Mouse (Mus musculus): Measurements from ENCODE around the gene Slc1a1.

Gene Slc1a1

DNA sequence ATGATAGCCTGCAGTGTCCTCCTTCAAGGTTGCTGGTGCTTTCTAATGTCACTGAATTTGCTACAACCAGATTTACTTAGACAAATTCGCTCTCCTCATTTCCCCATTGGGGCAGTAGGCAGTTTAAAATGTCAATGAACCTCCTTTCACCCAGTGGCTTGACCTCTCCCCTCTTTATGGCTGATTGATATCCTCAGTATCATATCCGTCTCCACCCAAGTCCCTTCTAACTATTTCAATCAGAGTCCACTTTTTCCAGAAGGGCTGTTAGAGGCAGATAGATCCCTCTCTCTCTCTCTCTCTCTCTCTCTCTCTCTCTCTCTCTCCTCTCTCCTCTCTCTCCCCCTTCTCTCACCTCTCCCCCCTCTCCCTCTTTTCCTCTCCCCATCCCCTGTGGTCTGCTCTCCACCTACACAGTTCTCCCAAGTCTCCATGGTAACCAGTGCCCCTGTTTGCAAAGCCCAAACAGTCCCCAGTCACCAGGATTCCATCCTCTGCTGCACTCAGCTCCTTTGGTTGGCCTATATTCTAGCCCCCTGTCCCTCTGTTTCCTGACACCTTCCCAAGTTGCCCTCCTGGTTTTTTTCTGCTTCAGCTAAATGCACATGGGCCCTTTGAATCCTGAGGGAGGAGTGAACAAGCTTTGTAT is 80.9 kb downstream of the Slc1a1 start:
- DNase-seq (ENCODE audit: low spot score in 2 of 2) = no peak

DNA sequence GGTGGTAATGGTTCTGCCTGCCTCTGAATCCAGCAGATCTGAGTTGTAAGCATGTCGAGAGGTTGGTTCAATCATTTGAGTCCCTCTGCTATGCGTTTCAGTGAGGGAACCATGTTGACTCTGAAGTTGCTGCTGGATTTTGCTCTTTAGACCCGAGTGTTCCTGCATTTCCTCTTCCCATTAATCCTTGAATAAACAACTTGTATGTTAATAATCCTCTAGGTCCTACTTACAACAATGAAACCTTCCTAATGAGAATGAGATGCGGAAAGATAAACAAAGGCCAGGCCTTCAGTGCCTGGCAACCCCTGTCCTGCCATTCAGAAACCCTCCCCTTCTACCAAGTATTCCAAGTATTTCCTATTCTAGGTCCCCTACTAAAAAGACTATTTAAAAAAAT is 81.6 kb downstream of the Slc1a1 start:
- DNase-seq (ENCODE audit: low spot score in 2 of 2) = no peak

DNA sequence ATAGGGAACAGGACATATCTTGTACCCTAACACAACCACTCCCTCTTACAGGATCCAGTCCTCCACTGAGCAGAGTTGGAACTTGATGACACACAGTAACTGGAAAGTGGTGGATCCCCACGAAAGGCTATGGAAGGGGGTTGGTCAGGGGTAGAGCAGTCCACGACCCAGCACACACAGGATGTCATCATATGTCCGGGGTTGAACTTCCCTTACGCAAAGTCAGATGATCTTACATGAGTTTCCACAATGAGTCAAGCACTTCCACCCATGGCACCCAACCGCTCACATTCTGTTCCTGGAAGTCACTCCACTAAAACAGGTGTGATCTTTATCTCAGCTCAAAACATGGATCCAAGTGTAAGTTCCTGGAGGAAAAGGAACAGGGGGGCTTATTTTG is 83.0 kb downstream of the Slc1a1 start:
- DNase-seq (ENCODE audit: low spot score in 2 of 2) = no peak

DNA sequence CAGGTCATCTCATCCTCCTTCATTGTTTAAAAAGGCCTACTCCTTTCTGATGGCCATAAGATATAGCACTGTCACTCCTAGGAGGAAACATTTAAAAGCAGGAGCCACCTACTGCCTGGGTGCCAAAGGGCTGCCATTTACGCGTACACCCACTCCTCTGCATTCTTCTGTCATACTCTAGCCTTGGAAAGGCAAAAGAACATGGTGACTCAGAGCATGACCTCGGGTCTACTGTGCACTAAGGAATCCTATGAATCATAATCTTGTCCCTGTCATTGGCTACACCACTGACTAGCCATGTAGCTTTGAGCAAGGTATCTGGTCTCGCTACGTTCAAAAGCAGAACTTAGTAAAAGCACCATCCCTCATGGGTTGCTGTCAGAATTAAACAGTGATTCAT is 91.5 kb downstream of the Slc1a1 start:
- no peak for DNase-seq (ENCODE audit: low spot score in 2 of 2)

DNA sequence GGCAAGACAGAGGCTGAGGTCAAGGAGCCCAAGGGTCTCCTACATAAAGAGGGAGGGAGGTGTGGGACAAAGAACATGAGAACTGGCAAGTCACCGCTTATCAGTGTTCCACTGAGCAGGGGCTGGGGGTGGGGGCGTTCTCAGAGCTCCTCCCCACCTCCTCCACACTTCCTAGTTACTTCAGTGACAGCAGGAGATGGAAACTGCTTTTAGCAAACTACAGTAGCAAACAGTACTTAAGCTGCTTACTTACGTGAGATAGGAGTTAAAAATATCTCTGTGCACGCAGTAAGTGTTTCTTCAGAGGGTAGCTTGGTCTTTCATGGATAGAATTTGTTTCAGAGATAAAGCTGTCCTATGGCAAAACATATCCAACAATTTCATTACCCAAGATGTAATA is 92.5 kb downstream of the Slc1a1 start:
- no peak for DNase-seq (ENCODE audit: low spot score in 2 of 2)

DNA sequence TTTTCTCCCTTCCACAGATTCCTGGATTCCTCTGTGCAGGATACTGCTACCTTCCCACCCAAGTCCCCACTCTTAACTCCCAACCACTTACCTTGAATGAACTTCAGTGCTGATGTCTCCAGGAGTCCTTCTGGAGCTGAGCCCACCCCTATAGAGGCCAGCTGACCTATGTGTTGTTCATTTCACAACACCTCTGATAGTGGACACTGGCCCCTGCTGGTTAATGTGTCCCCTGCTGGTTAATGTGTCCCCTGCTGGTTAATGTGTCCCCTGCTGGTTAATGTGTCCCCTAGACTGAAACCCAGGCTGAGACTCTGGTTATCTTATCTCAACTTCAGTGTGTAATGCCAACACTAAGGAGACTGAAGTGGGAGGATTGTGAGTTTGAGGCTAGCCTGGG is 94.2 kb downstream of the Slc1a1 start:
- DNase-seq (ENCODE audit: low spot score in 2 of 2) = no peak

DNA sequence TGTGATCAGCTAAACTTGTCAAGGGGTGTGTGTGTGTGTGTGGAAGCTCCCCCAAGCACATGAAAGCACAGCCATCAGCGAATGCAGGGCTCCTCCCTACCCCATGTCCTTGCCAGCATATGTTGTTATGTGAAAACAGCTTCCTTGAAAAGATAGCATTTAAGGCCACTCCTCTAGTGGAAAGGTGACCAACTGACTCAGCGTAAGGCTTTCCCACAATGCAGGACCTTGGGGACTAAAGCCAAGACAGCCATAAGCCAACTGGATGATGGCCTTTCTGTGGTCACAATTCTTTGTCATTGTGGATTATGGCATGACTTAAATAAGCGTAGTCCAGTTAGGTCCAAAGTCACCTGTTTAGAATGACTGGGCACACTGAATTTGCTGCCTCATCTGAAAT is 100.0 kb downstream of the Slc1a1 start:
- DNase-seq (ENCODE audit: low spot score in 2 of 2) = no peak

DNA sequence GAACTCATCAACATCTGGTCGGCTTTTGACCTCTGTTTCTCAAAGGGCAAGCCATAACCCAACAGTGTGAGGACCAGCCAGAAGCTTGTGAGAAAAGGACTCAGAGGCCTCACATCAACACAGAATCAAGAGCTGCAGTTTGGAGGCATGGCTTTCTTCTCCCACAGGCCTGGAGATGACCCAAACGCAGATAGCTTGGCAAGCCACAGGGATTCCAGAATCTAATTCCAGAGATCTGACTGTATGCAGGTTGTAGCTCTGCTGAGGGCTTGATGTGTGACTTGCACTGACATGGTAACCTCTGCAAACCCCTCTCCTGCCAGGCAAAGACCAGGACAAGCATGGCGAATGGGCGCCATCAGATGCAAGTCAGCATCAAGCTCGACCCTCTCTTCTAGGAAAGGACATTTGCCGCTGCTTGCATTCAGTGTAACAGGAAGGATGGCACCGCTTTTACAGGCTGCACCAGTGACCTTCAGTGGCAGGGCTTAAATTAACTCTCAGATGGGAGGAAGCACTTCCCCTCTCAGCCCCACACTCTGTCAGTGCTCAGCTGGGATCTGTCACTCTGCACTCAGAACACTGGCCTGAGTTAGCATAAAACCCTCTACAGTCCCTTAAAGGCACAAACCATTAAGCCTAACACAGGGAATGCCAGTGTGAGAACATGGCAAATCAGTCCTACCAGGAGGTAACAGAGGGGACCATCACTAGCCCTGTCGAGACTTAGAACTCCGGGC is 105.5 kb downstream of the Slc1a1 start:
- no peak for DNase-seq (ENCODE audit: low spot score in 2 of 2)

DNA sequence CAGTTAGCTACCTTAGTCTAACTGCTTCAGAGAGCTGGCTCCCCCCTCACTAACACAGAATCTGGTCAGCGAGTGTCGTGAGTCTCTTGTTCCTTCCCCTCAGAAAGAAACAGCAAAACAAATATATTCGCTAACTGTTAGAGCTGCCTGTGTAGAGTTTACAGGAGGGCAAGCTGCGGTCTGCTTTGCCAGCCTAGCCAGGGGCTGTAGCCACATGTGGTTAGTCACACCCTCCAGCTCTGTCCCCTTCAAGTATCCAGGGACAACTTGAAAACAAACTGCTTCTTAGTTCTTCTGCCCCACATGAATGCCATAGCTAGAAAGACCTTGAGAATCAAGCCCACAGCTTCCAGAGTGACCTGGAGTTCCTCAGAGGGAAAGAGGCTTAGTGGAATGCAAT is 106.4 kb downstream of the Slc1a1 start:
- no peak for DNase-seq (ENCODE audit: low spot score in 2 of 2)

DNA sequence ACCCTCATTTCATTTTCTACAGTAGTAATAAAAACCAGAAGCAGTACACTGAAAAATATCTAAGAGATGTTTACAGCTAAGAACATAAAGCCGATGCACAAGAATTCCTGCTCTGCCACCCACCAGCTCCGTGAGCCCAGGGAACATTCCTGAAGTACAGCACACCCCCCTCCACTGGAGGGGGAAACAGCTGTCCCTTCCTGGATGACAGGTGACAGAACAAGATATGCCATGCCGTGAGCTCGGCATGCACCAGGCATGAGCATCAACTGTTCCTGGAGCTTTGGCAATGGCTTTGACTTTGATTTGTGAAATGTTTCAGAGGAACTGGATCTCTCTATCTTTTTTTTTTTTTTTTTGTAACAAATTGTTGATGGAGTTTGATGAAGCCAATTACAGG is 111.9 kb downstream of the Slc1a1 start:
- no peak for DNase-seq (ENCODE audit: low spot score in 2 of 2)

DNA sequence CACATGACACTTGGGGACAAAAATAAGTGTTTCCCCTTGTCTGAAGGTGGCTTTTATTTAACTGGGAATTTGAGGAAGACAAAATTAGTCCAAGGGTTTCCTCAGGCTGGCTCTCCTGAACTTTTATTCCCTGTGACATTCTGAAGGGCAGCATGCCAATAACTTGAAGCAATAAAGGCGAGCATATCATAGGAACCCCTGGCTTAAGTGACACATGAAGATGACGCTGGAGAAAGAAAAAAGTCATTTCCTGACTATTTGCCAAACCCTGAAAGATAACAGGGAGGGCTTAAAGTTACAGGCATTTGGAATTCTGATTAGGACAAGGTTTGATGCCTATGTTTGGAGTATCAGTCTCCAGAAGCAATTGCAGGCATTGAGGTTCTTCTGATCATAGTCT is 112.5 kb downstream of the Slc1a1 start:
- DNase-seq (ENCODE audit: low spot score in 2 of 2) = no peak

DNA sequence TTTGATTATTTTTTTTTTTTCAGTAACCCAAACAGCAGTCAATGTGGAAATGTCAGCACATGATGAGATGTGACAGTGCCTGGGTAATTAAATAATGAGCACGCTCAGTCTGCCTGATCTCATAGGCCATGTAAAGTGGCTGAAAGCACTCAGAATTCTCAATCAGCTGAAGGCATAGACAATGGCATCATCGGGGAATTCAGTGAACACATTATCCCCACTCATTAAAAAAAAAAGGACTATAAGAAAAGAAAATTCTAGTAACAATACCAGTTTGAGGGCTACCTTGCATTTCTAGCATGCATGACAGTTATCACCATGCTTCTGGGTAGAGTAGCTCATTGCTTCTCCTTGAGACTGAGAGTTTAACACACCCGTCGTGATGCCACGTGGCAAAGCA is 116.4 kb downstream of the Slc1a1 start:
- DNase-seq (ENCODE audit: low spot score in 2 of 2) = no peak

DNA sequence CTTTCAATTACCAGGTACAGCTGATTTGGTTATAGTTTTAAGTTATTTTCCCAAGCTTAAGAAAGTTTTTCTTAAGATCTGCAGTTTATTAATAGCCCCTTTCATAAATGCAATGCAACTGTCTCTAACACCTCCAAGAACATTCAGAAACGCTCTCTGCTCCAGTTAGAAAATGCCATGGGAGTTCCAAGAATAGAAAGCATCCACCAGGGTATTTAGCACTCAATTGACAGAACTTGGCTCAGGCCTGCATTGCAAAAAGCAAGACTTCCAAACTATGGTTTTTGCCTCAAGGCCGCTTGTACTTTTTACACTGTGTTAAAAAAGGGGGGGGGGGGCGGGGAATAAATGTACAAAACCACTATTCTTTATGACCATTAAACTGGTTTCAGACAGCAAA is 128.3 kb downstream of the Slc1a1 start:
- DNase-seq (ENCODE audit: low spot score in 2 of 2) = no peak

DNA sequence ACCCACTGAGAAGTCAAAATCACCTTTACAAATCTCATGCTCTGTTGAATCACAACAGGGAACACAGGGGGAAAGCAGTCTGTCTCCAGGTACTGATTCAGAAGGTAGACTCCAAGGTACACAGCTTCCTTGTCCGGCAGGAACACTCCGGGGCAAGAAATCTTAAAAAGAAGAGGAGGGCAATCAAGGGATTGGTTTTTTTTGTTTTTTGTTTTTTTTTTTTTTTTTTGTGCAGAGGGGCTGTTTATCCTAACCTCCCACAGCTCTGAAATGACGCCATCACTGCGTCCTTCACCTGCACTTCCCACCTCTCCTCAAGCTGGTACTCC is 128.6 kb downstream of the Slc1a1 start:
- DNase-seq (ENCODE audit: low spot score in 2 of 2) = no peak

Data from urinary bladder, adult 18-20 months (tissue).